Mouse (Mus musculus) cerebellum, adult 2 months (tissue): ENCODE data around the gene Tbx1. TPM values are rescaled to one million over a fixed set of nuclear protein-coding genes. Genes with fewer than 3 reads are reported as not detected.

ENCODE experiments used
- DNase-seq, 2 experiments: peaks; one replicate each; pipeline ENCODE4 v3.0.0; 2021
- H3K27ac ChIP-seq: fragments of 200-500 bp; 2 replicates; pipeline ENCODE4 v1.5.1; 2012; ENCODE audit warnings: low read length, control low read depth, inconsistent platforms; ENCODE audit not compliant: insufficient read depth
- H3K27me3 ChIP-seq: fragments of 200-500 bp; 2 replicates; pipeline ENCODE4 v1.6.1; 2012; ENCODE audit warnings: inconsistent platforms, mild to moderate bottlenecking, low read length, moderate library complexity; ENCODE audit not compliant: control insufficient read depth, insufficient read depth
- H3K4me1 ChIP-seq: fragments of 200-500 bp; 2 replicates; pipeline ENCODE4 v1.6.1; 2011; ENCODE audit warnings: low read length; ENCODE audit not compliant: control insufficient read depth, insufficient read depth
- H3K4me3 ChIP-seq: fragments of 200-500 bp; replicated peaks from 2 replicates; pipeline ENCODE3; 2011; ENCODE audit warnings: mild to moderate bottlenecking, low read depth, low read length, control low read depth; ENCODE audit not compliant: insufficient read depth
- CTCF ChIP-seq: fragments of 200-500 bp; IDR thresholded peaks from 2 replicates; pipeline ENCODE4 v1.5.1; 2011; ENCODE audit warnings: low read depth, mild to moderate bottlenecking, control low read depth, low read length, moderate library complexity, borderline replicate concordance; ENCODE audit not compliant: insufficient read depth
- POLR2A ChIP-seq: fragments of 200-500 bp; IDR thresholded peaks from 2 replicates; pipeline ENCODE4 v1.6.1; 2011; ENCODE audit warnings: low read length, control low read depth, borderline replicate concordance; ENCODE audit not compliant: insufficient read depth
- WGBS: fragments of 180-500 bp; shearing (Covaris S2); methylation state at CpG from one replicate; pipeline ENCODE4 v1.1.7; 2018; 5-methylcytosine and 5-hydroxymethylcytosine counted together
- polyA plus RNA-seq: library from polyadenylated mRNA; depleted of rRNA; stranded (reverse); fragments of >200 nt; gene quantifications from 2 replicates; pipeline ENCODE4 v1.2.3, GENCODE M21; 2012

The Tbx1 gene
- polyA plus RNA-seq, 1 experiment = 3.0 TPM

DNA sequence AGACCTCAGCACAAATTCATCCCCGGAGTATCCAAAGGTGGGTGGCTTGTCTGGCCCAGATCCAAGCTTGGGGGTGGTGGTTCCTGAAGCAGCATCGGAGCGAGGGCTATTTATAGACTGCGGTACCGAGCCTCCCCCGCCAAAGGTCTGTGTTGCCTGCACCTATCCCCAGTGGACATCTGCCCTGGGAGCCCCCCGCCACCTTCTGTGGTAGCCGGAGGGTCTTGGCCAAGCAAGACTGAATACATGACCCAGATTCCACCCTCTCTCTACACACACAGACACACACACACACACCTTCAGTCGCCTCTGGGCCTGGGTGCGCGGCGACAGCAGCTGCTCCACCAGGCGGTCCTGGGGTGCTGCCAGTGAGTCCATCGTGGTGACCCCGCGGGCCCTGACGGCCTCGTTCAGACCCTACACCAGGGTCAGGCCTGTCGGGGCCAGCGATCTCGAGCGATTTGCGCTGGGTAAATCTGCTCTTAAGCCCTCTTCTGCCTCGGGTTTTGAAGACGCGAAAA, 35.4 kb upstream of the Tbx1 start:
- Histone ChIP-seq H3K27me3 (no peaks in the 10 kb centered on the region), H3K27ac (no peak overlapping the region), H3K4me3 (peak overlapping the region; percentile 61), H3K4me1 (peaks cover 36% of the 10 kb centered on the region)
- TF ChIP-seq CTCF = no peak
- no peak for TF ChIP-seq POLR2A
- peak; percentile 53 to 61 for DNase-seq
- 16% methylated on average over 26 of the region's 26 CpGs for WGBS

DNA sequence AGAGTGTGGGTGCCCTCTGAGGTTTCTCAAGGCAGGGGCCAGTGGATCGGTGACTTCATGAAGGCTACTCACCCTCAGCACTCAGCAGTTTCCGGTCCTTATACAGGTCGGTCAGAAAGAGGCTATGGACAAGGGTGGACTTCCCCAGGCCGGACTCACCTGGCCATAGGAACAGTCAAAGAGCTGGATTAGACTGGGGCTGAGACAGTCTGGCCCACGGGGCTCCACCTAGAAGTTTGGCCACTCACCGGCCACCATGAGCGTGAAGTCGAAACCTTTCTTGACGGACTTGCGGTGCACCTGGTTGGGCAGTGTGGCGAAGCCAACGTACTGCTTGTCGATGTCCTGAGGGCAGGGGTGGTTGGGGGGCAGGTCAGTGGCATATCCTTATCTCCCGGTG, 34.6 kb upstream of the Tbx1 start:
- no peak overlapping the region for H3K27ac ChIP-seq
- TF ChIP-seq CTCF = no peak
- no peak for TF ChIP-seq POLR2A
- no peak overlapping the region for H3K4me3 ChIP-seq
- H3K27me3 ChIP-seq = no peaks in the 10 kb centered on the region
- WGBS = 79% methylated on average over 14 of the region's 14 CpGs
- DNase-seq = peak in 1 of 2 experiments; percentile 12
- peaks cover 33% of the 10 kb centered on the region for H3K4me1 ChIP-seq

DNA sequence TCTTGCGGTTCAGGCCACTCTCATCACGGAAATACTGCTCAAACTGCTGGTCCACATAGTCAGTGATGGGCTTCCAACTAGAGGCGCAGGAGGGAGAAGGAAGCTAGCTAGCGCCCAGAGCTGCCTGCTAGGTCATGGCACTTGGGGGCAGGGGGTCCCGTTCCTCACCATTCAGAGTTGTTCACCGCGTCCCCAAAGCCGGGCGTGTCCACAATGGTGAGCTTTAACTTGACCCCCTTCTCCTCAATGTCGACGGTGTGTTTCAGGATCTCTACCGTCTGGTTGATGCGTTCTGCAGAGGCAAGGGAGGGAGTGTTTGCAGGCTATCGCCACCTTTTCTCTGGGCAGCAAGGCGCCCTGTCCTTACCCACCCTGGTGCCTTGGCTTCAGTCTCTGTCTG, 34.2 kb upstream of the Tbx1 start:
- 63% methylated on average over 15 of the region's 15 CpGs for WGBS
- H3K27ac ChIP-seq = no peak overlapping the region
- TF ChIP-seq POLR2A = no peak
- no peak for TF ChIP-seq CTCF
- peaks cover 33% of the 10 kb centered on the region for H3K4me1 ChIP-seq
- H3K4me3 ChIP-seq = no peak overlapping the region
- no peaks in the 10 kb centered on the region for H3K27me3 ChIP-seq
- DNase-seq = peak; percentile 18 to 42

DNA sequence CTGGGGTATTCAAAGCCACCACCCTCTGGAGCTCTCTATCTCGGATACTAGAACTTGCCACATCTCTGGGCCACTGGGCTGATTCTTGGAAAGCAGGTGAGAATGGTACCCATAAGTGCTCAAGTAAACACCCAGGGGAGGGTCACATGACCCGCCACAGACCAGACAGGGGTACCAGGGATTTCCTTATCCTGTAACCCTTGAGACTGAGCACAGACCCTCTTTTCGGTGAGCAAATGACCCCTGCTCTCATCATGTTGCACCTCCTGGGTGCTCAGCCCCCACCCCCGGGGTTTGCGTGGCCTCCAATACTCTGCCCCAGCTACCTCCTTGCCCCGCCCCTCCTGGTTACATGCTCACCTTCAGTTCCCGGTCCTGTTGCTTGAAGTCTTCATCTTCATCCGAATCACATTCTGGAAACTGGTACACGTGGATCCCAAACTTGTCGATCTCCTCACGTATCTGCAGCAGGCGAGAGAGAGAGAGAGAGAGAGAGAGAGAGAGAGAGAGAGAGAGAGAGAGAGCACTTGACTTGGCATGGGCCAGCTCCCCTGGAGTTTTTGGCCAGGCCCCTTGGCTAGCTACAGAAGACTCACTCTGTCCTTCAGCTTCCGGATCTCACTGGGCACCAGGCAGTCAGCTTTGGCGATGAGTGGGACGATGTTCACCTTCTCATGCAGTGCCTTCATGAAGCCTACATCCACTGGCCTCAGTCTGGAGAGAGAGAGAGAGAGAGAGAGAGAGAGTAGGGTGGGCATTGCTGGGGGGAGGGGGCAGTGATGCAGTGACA, 33.5 kb upstream of the Tbx1 start:
- H3K27me3 ChIP-seq = no peaks in the 10 kb centered on the region
- DNase-seq = peak; percentile 54 to 63
- H3K4me3 ChIP-seq = no peak overlapping the region
- H3K27ac ChIP-seq = no peak overlapping the region
- peaks cover 33% of the 10 kb centered on the region for H3K4me1 ChIP-seq
- TF ChIP-seq CTCF (no peak), POLR2A (no peak)
- WGBS = 37% methylated on average over 15 of the region's 15 CpGs

DNA sequence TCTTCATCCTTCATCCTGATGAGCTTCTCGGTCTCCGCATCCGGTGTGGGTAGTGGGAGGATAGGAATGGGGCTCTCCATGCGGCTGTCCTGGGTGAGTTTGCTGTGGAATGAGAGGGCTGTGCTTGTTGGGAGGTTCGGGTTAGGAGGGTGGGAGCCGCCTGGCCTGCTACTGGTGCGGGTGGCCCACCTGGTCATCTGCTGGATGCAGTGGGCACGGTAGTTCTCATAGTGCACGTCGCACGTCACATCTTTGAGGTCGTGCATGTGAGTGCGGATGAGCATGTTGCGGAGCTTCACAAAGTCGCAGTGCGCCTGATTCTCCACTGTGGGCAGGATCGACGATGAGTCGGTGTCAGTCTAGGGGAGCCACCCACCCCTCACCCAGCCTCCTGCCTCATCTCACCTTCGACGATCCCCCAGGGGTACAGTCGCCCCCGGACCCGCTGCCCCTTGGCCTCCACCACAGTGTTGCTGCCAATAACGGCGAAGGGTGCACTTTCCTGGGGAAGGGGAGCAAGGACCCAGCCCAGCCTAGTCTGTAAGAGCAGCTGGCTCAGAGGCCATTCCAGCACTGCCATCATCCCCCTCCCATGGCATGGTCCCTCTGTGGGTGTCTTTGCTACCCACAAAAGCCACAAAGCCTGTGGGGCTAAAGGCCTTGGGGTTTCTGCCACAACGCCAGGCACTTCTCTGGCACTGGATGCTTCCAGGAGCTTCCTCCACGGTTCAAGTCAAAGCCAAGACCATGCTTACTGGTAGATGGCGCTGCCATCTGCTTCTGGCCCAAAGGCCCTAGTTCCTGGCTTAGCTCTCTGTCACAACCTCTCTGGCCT, 32.7 kb upstream of the Tbx1 start:
- H3K27ac ChIP-seq = no peak overlapping the region
- whole genome bisulfite sequencing = 71% methylated on average over 29 of the region's 29 CpGs
- H3K27me3 ChIP-seq = no peaks in the 10 kb centered on the region
- H3K4me3 ChIP-seq = no peak overlapping the region
- peaks cover 27% of the 10 kb centered on the region for H3K4me1 ChIP-seq
- peak; percentile 29 to 52 for DNase-seq
- no peak for TF ChIP-seq POLR2A
- TF ChIP-seq CTCF = no peak; the same call in 1 of the 2 replicates

DNA sequence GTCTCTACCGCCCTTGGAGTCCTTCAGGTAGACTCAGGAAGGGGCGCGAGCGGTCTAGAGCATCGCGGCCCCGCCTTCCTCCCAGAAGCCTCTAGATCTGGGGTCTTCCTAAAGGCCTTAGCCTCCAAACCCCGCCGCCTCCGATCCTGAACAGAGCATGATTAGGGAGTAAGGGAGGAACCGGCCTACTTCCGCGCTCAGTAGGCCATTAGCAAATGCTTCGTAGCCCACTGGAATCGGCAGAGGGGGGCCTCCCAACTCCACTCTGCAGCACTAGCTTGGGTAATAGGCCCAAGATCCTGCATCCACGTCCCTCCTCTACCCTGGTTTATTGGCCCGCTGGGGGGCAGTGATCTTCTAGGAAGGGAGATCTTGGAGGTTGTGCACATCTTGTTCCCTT, 31.5 kb upstream of the Tbx1 start, which contains the start of gene Gp1bb:
Gp1bb (minus strand) TSS at position 385 of the 400 bp plus-strand sequence.
- Histone ChIP-seq H3K4me3 (peak within 1 kb of the TSS; percentile 49), H3K27ac (no peak within 1 kb of the TSS), H3K4me1 (peaks cover 20% of the 10 kb centered on the region), H3K27me3 (no peaks in the 10 kb centered on the region)
- WGBS = 71% methylated on average over 17 of the region's 17 CpGs
- TF ChIP-seq CTCF (no peak), POLR2A (no peak)
- peak in 1 of 2 experiments; percentile 20 for DNase-seq

DNA sequence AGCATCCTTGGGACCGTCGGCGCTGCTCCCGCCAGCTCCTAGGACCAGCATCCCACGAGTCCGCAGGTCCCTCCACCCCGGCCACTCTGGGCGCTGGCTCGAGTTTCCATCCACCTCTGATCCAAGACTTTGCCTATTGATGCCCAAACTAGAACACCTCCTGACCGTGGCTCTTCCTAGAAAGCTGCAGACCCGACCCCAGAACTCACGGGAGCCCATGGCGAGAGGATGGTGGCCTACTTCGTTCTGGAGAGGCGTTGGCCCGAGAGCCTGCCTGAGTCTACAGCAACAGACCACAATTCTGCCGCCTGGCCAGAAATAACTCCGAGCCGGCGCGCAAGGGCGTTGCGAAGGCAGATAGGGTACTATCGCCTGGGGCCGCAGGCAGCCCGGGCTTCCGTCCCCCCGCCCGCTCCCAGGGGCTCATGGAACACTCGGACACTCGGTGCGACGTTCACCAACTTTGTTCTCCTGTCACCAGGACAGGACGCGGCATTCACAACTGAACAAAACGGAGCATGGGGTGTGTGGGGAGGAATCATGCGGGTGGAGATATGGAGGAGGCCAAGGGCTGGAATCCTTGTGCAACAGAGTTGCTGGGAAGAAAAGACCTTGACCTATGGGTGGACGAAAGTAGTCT, 31.0 kb upstream of the Tbx1 start:
- TF ChIP-seq CTCF = no peak
- DNase-seq = peak; percentile 23 to 37
- 31% methylated on average over 38 of the region's 38 CpGs for WGBS
- Histone ChIP-seq H3K27me3 (no peaks in the 10 kb centered on the region), H3K4me1 (peaks cover 17% of the 10 kb centered on the region), H3K4me3 (peak overlapping the region; percentile 49), H3K27ac (no peak overlapping the region)
